Mouse (Mus musculus) MEL (cell line): ENCODE results near the gene Fam155a.

Experiments
- TAL1 ChIP-seq: IDR thresholded peaks from 2 replicates; pipeline ENCODE4 v1.6.1; 2012; ENCODE audit warnings: mild to moderate bottlenecking, inconsistent platforms, low read length, moderate library complexity, mixed read lengths
- USF1 ChIP-seq: IDR thresholded peaks from 2 replicates; pipeline ENCODE4 v1.6.1; 2014; ENCODE audit warnings: low read depth, mild to moderate bottlenecking, inconsistent platforms, low read length, improper control_type of control experiment, moderate library complexity

DNA sequence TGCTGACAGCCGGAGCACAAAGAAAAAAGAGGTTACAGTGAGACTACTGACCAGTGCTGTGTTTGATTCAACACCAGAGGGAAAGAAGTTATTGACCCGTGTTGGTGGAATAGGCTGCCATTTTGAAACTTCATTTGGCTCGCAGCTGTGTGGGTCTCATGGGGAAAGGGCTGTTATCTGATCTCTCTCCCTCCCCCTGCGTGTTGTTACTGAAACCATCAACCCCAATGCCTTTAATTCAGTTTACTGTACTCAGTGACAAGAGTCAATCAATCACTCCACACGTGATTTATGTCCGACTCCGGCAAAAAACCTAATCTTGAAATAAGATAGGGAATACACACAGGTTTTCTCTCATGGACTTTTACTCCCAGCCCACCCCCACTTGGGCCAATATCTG lies 611.6 kb downstream of the Fam155a start:
- no peak for TF ChIP-seq TAL1
- no peak for TF ChIP-seq USF1
